Mouse (Mus musculus) CD4-positive naive resting alpha-beta T cell, adult 76 days (primary cell): ENCODE results near the gene Als2cl. TPM values are rescaled to one million over a fixed set of nuclear protein-coding genes. Genes with fewer than 3 reads are reported as not detected.

ENCODE experiments used
- total RNA-seq: library from RNA; stranded (reverse); gene quantifications from one replicate; pipeline ENCODE4 v1.2.4, GENCODE M21; 2023

Als2cl gene
- total RNA-seq, result 375 TPM

GRCm38 (mm10) chr9:110879191-110879920 lies at the start of gene Als2cl:
TSS of gene Als2cl (plus strand) at chr9:110879870.

DNA sequence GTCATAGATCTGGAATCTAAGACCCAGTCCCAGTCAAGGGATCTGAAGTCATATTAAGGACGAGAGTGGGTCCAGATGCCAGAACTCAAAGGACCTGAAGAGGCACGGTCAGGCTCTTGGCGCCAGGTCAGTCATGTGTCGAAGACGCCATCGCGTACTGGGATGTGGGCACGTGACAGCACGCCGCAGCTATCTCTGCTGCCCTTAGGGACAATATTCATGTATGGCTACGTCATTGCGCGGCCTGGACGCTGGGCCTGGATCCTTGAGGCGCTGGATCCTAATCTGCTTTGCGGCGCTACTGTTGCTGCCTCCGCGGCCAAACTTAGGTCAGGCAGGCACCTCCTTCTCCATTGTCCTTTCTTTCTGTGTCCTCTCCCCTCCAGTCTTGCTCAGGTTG lies 45.3 kb upstream of the Als2cl start, which contains the start of gene Prss45:
Gene Prss45, plus strand, starts transcription at position 178 of the 400 bp plus-strand sequence.

GRCm38 (mm10) chr9:110844206-110844605 lies 35.5 kb upstream of the Als2cl start, which contains the start of gene Prss46:
TSS of gene Prss46 (plus strand) at chr9:110844506.

DNA sequence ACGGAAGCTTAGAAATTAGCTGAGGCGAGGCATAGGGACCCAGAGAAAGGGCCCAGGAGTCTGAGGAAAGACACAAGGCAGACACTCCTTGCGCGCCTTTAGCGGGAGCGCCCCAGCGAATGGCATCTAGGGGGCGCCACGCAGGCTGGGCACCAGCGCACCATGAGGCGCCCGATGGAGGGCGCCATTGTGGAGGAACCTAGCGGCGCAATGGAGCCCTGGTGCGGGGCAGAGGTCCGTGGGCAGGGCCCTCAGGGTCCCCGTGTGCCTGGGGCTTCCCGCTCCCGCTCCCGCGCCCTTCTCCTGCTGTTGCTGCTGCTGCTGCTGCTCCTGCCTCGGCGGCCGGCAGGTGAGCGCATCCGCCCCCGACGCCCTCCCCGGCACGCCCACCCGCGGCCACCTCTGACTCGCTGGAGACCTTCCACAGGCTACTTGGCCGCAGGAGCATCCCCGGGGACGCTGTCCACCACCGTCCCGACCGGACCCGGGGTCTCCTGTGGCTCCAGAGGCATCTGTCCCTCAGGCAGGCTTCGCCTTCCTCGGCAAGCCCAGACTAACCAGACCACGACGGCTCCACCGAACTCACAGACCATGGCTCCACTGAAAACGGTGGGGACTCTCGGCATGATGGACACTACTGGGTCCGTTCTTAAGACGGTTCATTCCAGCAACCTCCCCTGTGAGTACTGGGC lies 21.7 kb upstream of the Als2cl start, which contains the start of gene Prss50:
Gene Prss50, plus strand, starts transcription at position 187 of the 692 bp plus-strand sequence.

GRCm38 (mm10) chr9:110879998-110880561 lies 410 bp downstream of the Als2cl start, which contains the start of gene Tmie:
TSS of gene Tmie (minus strand) at chr9:110880113.

DNA sequence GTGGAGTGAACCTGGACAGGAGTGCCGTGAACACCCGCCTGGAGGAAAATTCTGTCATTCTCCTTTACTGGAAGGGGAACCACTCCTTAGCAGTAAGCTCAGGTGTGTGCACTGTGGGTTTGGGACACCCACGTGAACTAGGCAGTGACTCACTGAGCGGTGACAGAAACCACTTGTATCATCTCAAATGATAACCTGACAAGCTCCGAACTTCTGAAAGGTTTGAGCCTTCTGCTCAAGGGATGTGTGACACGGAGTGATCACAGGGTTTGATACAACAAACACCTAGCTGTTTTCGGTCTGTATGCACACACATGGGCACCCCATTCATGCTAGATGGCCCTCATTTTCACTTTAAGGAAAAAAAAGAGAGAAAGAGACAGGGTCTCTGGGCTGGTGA lies 37.1 kb downstream of the Als2cl start, which contains the start of gene Fam240a:
Gene Fam240a, minus strand, starts transcription at position 76 of the 400 bp plus-strand sequence.

GRCm38 (mm10) chr9:110945926-110946325 lies 66.3 kb downstream of the Als2cl start, which contains the start of gene Tdgf1:
TSS of gene Tdgf1 (minus strand) at chr9:110946158.

Other genes with a start within 250 kb of the Als2cl start
- gene Nbeal2, start 225.7 kb upstream of the Als2cl start, total RNA-seq, result 66.0 TPM
- 81.8 TPM for gene Ccdc12, start 223.4 kb upstream of the Als2cl start, total RNA-seq
- not detected for gene Myl3, start 138.0 kb upstream of the Als2cl start, total RNA-seq
- not detected for gene Pth1r, start 132.7 kb upstream of the Als2cl start, total RNA-seq
- not detected for gene Prss42, start 81.7 kb upstream of the Als2cl start, total RNA-seq
- not detected for gene Prss44, start 65.9 kb upstream of the Als2cl start, total RNA-seq
- gene Prss43, start 53.2 kb upstream of the Als2cl start, total RNA-seq, result not detected
- not detected for gene Prss45, start 45.3 kb upstream of the Als2cl start, total RNA-seq
- gene Prss46, start 35.4 kb upstream of the Als2cl start, total RNA-seq, result not detected
- gene Prss50, start 21.9 kb upstream of the Als2cl start, total RNA-seq, result not detected
- 17.3 TPM for gene Tmie, start 243 bp downstream of the Als2cl start, total RNA-seq
- 2.2 TPM for gene Fam240a, start 37.0 kb downstream of the Als2cl start, total RNA-seq
- 2.1 TPM for gene Tdgf1, start 66.3 kb downstream of the Als2cl start, total RNA-seq
- gene Lrrc2, start 71.7 kb downstream of the Als2cl start, total RNA-seq, result not detected
- gene Rtp3, start 110.7 kb downstream of the Als2cl start, total RNA-seq, result not detected
- gene Ltf, start 139.4 kb downstream of the Als2cl start, total RNA-seq, result 2.4 TPM
- gene Ccrl2, start 177.6 kb downstream of the Als2cl start, total RNA-seq, result 5.2 TPM
- 32.1 TPM for gene Lrrfip2, start 237.7 kb downstream of the Als2cl start, total RNA-seq